Mouse (Mus musculus): ENCODE data around the gene Ap1m2.

- TF ChIP-seq POLR2A (IDR thresholded peaks at IDR 0.05; ENCODE audit: extremely low read depth, insufficient read depth, low read length) (no peak), CTCF (IDR thresholded peaks at IDR 0.05; ENCODE audit: extremely low read depth, insufficient read depth, low read length) (no peak)
Measured at GRCm38 (mm10) chr9:21334747-21335146, 22.6 kb upstream of the Ap1m2 start.
